Comparison of ENCODE assay signal across 8 mouse cellular contexts in genomic region chr6:29170952-29171388, GRCm38 (mm10). TPM values are rescaled to one million over a fixed set of nuclear protein-coding genes. Genes with fewer than 3 reads are reported as not detected.
A peak's percentile ranks its signal among the peaks of the same experiment; 100 is the strongest.
DNase-seq lines count a peak whose midpoint lies in the region; ATAC-seq lines count a peak whose summit lies in the region.

No protein-coding gene starts in this region.

- WGBS in hindbrain, embryonic 13.5 days, result 0% methylated on average over 40 of the region's 40 CpGs

- H3K9ac ChIP-seq in hindbrain, embryonic 13.5 days, result peak overlapping the region; percentile 78

- peaks cover 30% of the 10 kb centered on the region for H3K4me1 ChIP-seq in hindbrain, embryonic 13.5 days (replicated peaks)

- H3K36me3 ChIP-seq in hindbrain, embryonic 13.5 days, result no peaks in the 10 kb centered on the region

- ATAC-seq in hindbrain, embryonic 13.5 days (ENCODE audit: low FRiP score), result peak; percentile 74

- peaks cover 86% of the 10 kb centered on the region for H3K27me3 ChIP-seq in hindbrain, embryonic 13.5 days

- H3K27ac ChIP-seq in hindbrain, embryonic 13.5 days, result no peak overlapping the region

- no peaks in the 10 kb centered on the region for H3K9me3 ChIP-seq in hindbrain, embryonic 13.5 days

- DNase-seq in NIH3T3 (ENCODE audit: low read depth), result peak; percentile 88
- peak; percentile 86 for DNase-seq in cerebellum, postnatal 10 days
- peak; percentile 55 to 56 for DNase-seq in frontal cortex, postnatal 25 days (ENCODE audit: low spot score in 2 of 2)
- peak; percentile 66 to 69 for DNase-seq in layer of hippocampus, postnatal 25 days (ENCODE audit: extremely low spot score in 1 of 2, low spot score in 1 of 2)
- DNase-seq in lung, postnatal 14 days, result peak; percentile 83
- DNase-seq in retina, embryonic 14.5 days (ENCODE audit: low spot score), result peak; percentile 92
- peak; percentile 73 to 75 for DNase-seq in thymus, postnatal 36 days

- H3K4me2 ChIP-seq in hindbrain, embryonic 13.5 days, result peak overlapping the region; percentile 98

- H3K4me3 ChIP-seq in hindbrain, embryonic 13.5 days, result peak overlapping the region; percentile 54

RNA-seq across cellular contexts. Expression of gene Rbm28, which starts 6.2 kb away (rescaled TPM):
- polyA plus RNA-seq in hindbrain, embryonic 13.5 days (2015; fragmentation: Nextera tagmentation; extraction: Ambion mirVana), result 41.2 and 41.5 TPM in 2 replicates
- total RNA-seq in layer of hippocampus, postnatal 25 days (2021), result 10 to 100 TPM; 35.6 to 49.6 TPM

RNA-seq across cellular contexts. Expression of gene Prrt4, which starts 8.4 kb away (rescaled TPM):
- polyA plus RNA-seq in hindbrain, embryonic 13.5 days (2015; fragmentation: Nextera tagmentation; extraction: Ambion mirVana), result 4.7 and 4.8 TPM in 2 replicates
- total RNA-seq in layer of hippocampus, postnatal 25 days (2021), result 1 to 10 TPM; 3.2 to 3.6 TPM

RNA-seq across cellular contexts. Expression of gene Impdh1, which starts 45.2 kb away (rescaled TPM):
- 58.1 and 65.5 TPM in 2 replicates for polyA plus RNA-seq in hindbrain, embryonic 13.5 days (2015; fragmentation: Nextera tagmentation; extraction: Ambion mirVana)
- 10 to 100 TPM; 44.4 to 48.3 TPM for total RNA-seq in layer of hippocampus, postnatal 25 days (2021)
